Mouse (Mus musculus) limb, embryonic 10.5 days (tissue): ENCODE measurements around the gene Alyref2. TPM values are rescaled to one million over a fixed set of nuclear protein-coding genes. Genes with fewer than 3 reads are reported as not detected.

Source experiments
- DNase-seq: peaks from one replicate; pipeline ENCODE4 v3.0.0-alpha.2; 2017; ENCODE audit warnings: low spot score
- H3K27ac ChIP-seq: fragments of 300-500 bp; sonication (generic); 2 replicates; pipeline ENCODE4 v1.5.1; 2016; ENCODE audit warnings: mild to moderate bottlenecking
- H3K27me3 ChIP-seq: fragments of 300-500 bp; sonication (generic); 2 replicates; pipeline ENCODE4 v1.6.1; 2016; ENCODE audit warnings: low read depth, mild to moderate bottlenecking; ENCODE audit not compliant: poor library complexity, severe bottlenecking
- H3K36me3 ChIP-seq: fragments of 300-500 bp; sonication (generic); 2 replicates; pipeline ENCODE4 v1.6.1; 2016; ENCODE audit warnings: mild to moderate bottlenecking, moderate library complexity
- H3K4me1 ChIP-seq: fragments of 300-500 bp; sonication (generic); 2 replicates; pipeline ENCODE4 v1.6.1; 2016
- H3K4me3 ChIP-seq: fragments of 300-500 bp; sonication (generic); 2 replicates; pipeline ENCODE4 v1.5.1; 2016; ENCODE audit warnings: mild to moderate bottlenecking, moderate library complexity
- H3K9me3 ChIP-seq: fragments of 300-500 bp; sonication (generic); replicated peaks from 2 replicates; pipeline ENCODE4 v1.6.1; 2016; ENCODE audit warnings: mild to moderate bottlenecking
- WGBS: fragments of 180-500 bp; shearing (Covaris S2); methylation state at CpG from one replicate; pipeline ENCODE4 v1.1.7; 2016; 5-methylcytosine and 5-hydroxymethylcytosine counted together
- polyA plus RNA-seq: library from polyadenylated mRNA; unstranded; fragments of >200 nt; fragmentation: Nextera tagmentation; extraction: Ambion mirVana; gene quantifications from 2 replicates; pipeline ENCODE4 v1.2.1, GENCODE M21; 2016

The Alyref2 gene
- polyA plus RNA-seq, 1 experiment from 2014 or later, result 8.6 TPM

- peak overlapping the region; percentile 68 for H3K4me3 ChIP-seq
- H3K4me1 ChIP-seq, result 0 out of 2 replicates have a peak, but pooled peaks cover 8% of the 10 kb centered on the region
- H3K27ac ChIP-seq, result peak overlapping the region; percentile 94
- under 1% methylated on average over 53 of the region's 53 CpGs for WGBS
- no peaks in the 10 kb centered on the region for H3K9me3 ChIP-seq
- no peaks in the 10 kb centered on the region for H3K36me3 ChIP-seq
- peak; percentile 76 for DNase-seq
- no peaks in the 10 kb centered on the region for H3K27me3 ChIP-seq
These were observed 464 bp downstream of the Alyref2 start for GRCm38 (mm10) chr1:171503592-171504291.

- 86% methylated on average over 4 of the region's 4 CpGs for WGBS
- no peak overlapping the region for H3K27ac ChIP-seq
- no peak for DNase-seq
- no peak overlapping the region; the same call in 1 of the 2 replicates for H3K4me3 ChIP-seq
- H3K27me3 ChIP-seq, result no peaks in the 10 kb centered on the region
- H3K9me3 ChIP-seq, result no peaks in the 10 kb centered on the region
- H3K36me3 ChIP-seq, result no peaks in the 10 kb centered on the region
- H3K4me1 ChIP-seq, result 0 out of 2 replicates have a peak, but pooled peaks cover 8% of the 10 kb centered on the region
These were observed 1.3 kb downstream of the Alyref2 start for GRCm38 (mm10) chr1:171504586-171504985.

GRCm38 (mm10) chr1:171513234-171513633 is 10.0 kb downstream of the Alyref2 start:
- H3K4me3 ChIP-seq, result no peak overlapping the region
- H3K36me3 ChIP-seq, result no peaks in the 10 kb centered on the region
- H3K9me3 ChIP-seq, result no peaks in the 10 kb centered on the region
- 89% methylated on average over 2 of the region's 2 CpGs for WGBS
- H3K4me1 ChIP-seq, result no peaks in the 10 kb centered on the region
- no peak overlapping the region for H3K27ac ChIP-seq
- H3K27me3 ChIP-seq, result no peaks in the 10 kb centered on the region
- no peak for DNase-seq

GRCm38 (mm10) chr1:171513760-171514159 is 10.5 kb downstream of the Alyref2 start:
- no peak overlapping the region for H3K27ac ChIP-seq
- H3K36me3 ChIP-seq, result no peaks in the 10 kb centered on the region
- no peaks in the 10 kb centered on the region for H3K27me3 ChIP-seq
- no peaks in the 10 kb centered on the region for H3K9me3 ChIP-seq
- no peak overlapping the region for H3K4me3 ChIP-seq
- no peak for DNase-seq
- WGBS, result 93% methylated on average over 1 of the region's 1 CpGs
- no peaks in the 10 kb centered on the region for H3K4me1 ChIP-seq

GRCm38 (mm10) chr1:171515039-171515438 is 11.8 kb downstream of the Alyref2 start:
- Histone ChIP-seq H3K27ac (no peak overlapping the region), H3K27me3 (no peaks in the 10 kb centered on the region), H3K9me3 (no peaks in the 10 kb centered on the region), H3K4me3 (no peak overlapping the region), H3K4me1 (no peaks in the 10 kb centered on the region), H3K36me3 (no peaks in the 10 kb centered on the region)
- WGBS, result 11% methylated on average over 1 of the region's 1 CpGs
- DNase-seq, result no peak

- no peaks in the 10 kb centered on the region for H3K9me3 ChIP-seq
- H3K27ac ChIP-seq, result no peak overlapping the region
- H3K27me3 ChIP-seq, result no peaks in the 10 kb centered on the region
- H3K4me1 ChIP-seq, result no peaks in the 10 kb centered on the region
- no peak for DNase-seq
- no peaks in the 10 kb centered on the region for H3K36me3 ChIP-seq
- H3K4me3 ChIP-seq, result no peak overlapping the region
- 81% methylated on average over 4 of the region's 4 CpGs for WGBS
These were observed 12.3 kb downstream of the Alyref2 start for GRCm38 (mm10) chr1:171515557-171515956.

- no peaks in the 10 kb centered on the region for H3K9me3 ChIP-seq
- H3K4me1 ChIP-seq, result no peaks in the 10 kb centered on the region
- no peak overlapping the region for H3K4me3 ChIP-seq
- no peak for DNase-seq
- H3K36me3 ChIP-seq, result no peaks in the 10 kb centered on the region
- no peaks in the 10 kb centered on the region for H3K27me3 ChIP-seq
- 96% methylated on average over 4 of the region's 4 CpGs for WGBS
- H3K27ac ChIP-seq, result no peak overlapping the region
These were observed 28.1 kb downstream of the Alyref2 start for GRCm38 (mm10) chr1:171531367-171531766.

GRCm38 (mm10) chr1:171532830-171533229 is 29.6 kb downstream of the Alyref2 start:
- H3K36me3 ChIP-seq, result no peaks in the 10 kb centered on the region
- H3K9me3 ChIP-seq, result no peaks in the 10 kb centered on the region
- H3K27me3 ChIP-seq, result no peaks in the 10 kb centered on the region
- H3K4me3 ChIP-seq, result no peak overlapping the region
- H3K4me1 ChIP-seq, result no peaks in the 10 kb centered on the region
- no peak for DNase-seq
- no peak overlapping the region for H3K27ac ChIP-seq
- WGBS, result 64% methylated on average over 2 of the region's 2 CpGs

GRCm38 (mm10) chr1:171534557-171534956 is 31.3 kb downstream of the Alyref2 start:
- Histone ChIP-seq H3K27ac (no peak overlapping the region), H3K27me3 (no peaks in the 10 kb centered on the region), H3K9me3 (no peaks in the 10 kb centered on the region), H3K4me3 (no peak overlapping the region), H3K36me3 (no peaks in the 10 kb centered on the region), H3K4me1 (no peaks in the 10 kb centered on the region)
- no peak for DNase-seq

- no peak within 1 kb of the TSS for H3K27ac ChIP-seq
- no peak within 1 kb of the TSS for H3K4me3 ChIP-seq
- 92% methylated on average over 1 of the region's 1 CpGs for WGBS
- no peaks in the 10 kb centered on the region for H3K4me1 ChIP-seq
- DNase-seq, result no peak
- no peaks in the 10 kb centered on the region for H3K27me3 ChIP-seq
- H3K9me3 ChIP-seq, result no peaks in the 10 kb centered on the region
- no peaks in the 10 kb centered on the region for H3K36me3 ChIP-seq
These were observed 31.9 kb downstream of the Alyref2 start, which contains the start of gene Itln1 for GRCm38 (mm10) chr1:171535194-171535593. Gene Itln1, minus strand, starts transcription at chr1:171535294.

- Histone ChIP-seq H3K9me3 (no peaks in the 10 kb centered on the region), H3K27me3 (no peaks in the 10 kb centered on the region), H3K27ac (no peak overlapping the region), H3K4me1 (no peaks in the 10 kb centered on the region), H3K36me3 (no peaks in the 10 kb centered on the region), H3K4me3 (no peak overlapping the region)
- 88% methylated on average over 1 of the region's 1 CpGs for WGBS
- no peak for DNase-seq
These were observed 37.4 kb downstream of the Alyref2 start for GRCm38 (mm10) chr1:171540694-171541093.

- no peak for DNase-seq
- H3K9me3 ChIP-seq, result no peaks in the 10 kb centered on the region
- 83% methylated on average over 7 of the region's 7 CpGs for WGBS
These were observed 48.0 kb downstream of the Alyref2 start for GRCm38 (mm10) chr1:171551326-171551725.

GRCm38 (mm10) chr1:171552230-171552629 is 49.0 kb downstream of the Alyref2 start:
- DNase-seq, result no peak
- H3K27ac ChIP-seq, result no peak overlapping the region
- H3K4me3 ChIP-seq, result no peak overlapping the region
- H3K36me3 ChIP-seq, result no peaks in the 10 kb centered on the region
- H3K27me3 ChIP-seq, result no peaks in the 10 kb centered on the region
- no peaks in the 10 kb centered on the region for H3K9me3 ChIP-seq
- no peaks in the 10 kb centered on the region for H3K4me1 ChIP-seq
- WGBS, result 93% methylated on average over 2 of the region's 2 CpGs

More at GRCm38 (mm10) chr1:171551326-171551725, 48.0 kb downstream of the Alyref2 start:
- no peaks in the 10 kb centered on the region for H3K36me3 ChIP-seq
- no peak overlapping the region for H3K27ac ChIP-seq
- H3K27me3 ChIP-seq, result no peaks in the 10 kb centered on the region
- H3K4me1 ChIP-seq, result no peaks in the 10 kb centered on the region
- no peak overlapping the region for H3K4me3 ChIP-seq
